Mouse (Mus musculus): ENCODE data around the gene Fsip1. TPM values are rescaled to one million over a fixed set of nuclear protein-coding genes. Genes with fewer than 3 reads are reported as not detected.

Fsip1 gene
- polyA plus RNA-seq, 1 experiment from 2014 or later: 2.0 TPM

DNA sequence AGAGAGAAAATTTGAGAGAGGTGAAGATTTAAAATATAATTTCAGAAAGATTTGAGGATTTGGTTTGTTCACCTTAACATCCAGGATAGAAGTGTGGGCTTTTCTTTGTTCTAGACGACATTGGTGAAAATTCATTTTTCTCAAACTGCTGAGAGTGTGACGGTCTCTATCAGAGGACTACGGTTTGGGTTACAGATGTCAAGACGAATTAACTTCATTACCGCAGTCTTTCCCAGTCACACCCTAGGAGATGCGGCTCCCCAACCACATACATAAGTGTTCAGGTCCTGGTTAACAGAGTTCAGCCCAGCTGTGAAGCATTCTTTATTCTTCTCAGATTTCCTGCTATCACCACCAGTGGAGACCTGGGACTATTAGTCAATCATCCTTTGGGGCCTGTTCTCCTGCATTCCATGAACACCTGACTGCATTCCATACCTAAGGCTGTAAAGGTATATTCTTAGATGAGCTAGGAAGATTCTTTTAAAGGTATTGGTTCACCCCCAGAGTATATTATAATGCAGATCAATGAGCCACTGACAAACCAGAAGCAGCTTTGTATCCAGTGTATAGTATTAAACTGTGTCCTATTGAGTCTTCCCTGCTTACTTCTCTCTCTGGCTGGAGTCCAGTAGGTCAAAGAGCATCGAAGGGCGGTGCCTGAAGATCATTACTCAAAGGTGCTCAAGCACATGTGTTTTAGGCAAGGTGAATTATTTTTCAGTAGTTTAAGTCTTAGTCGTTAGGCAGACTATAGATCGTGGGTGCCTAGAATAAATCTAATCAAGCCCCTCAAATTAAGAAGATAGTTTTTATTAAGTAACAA, 82.0 kb downstream of the Fsip1 start:
- Histone ChIP-seq H3K9ac (ENCODE audit: low read length) (no peak overlapping the region), H3K27me3 (ENCODE audit: control insufficient read depth, insufficient read depth, low read depth, low read length) (no peaks in the 10 kb centered on the region), H3K27ac (ENCODE audit: low read length) (no peak overlapping the region), H3K9me3 (ENCODE audit: control insufficient read depth, low read length) (peaks cover 6% of the 10 kb centered on the region), H3K36me3 (ENCODE audit: control insufficient read depth, insufficient read depth, low read length) (no peaks in the 10 kb centered on the region), H3K4me1 (replicated peaks; ENCODE audit: control insufficient read depth, insufficient read depth, low read length) (peaks cover 2% of the 10 kb centered on the region; the same call in 1 of the 2 replicates), H3K4me3 (ENCODE audit: low read length) (no peak overlapping the region), H3K4me2 (ENCODE audit: low read depth, low read length) (no peak overlapping the region)
- WGBS: 62% methylated on average over 10 of the region's 10 CpGs
- ATAC-seq (ENCODE audit: low read depth): peak; percentile 37; the same call in 1 of the 2 replicates

DNA sequence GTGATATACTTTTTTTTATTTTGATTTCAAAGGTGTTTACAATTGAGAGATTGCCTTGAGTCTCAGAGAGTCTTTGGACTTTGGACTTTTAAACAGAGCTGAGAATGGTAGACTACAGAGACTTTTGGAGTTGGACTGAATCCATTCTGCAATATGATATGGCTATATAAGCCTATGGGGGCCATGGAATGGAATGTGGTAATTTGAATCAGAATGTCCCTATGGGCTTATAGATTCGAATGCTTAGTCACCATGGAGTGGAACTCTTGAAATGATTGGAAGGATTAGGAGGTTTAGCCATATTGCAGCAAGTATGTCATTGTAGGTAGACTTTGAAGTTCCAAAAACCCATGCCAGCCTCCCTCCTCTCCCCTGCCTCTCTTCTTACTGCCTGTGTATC, 88.5 kb downstream of the Fsip1 start:
- Histone ChIP-seq H3K9me3 (ENCODE audit: control insufficient read depth, low read length) (peaks cover 3% of the 10 kb centered on the region; the same call in 1 of the 2 replicates), H3K36me3 (ENCODE audit: control insufficient read depth, insufficient read depth, low read length) (no peaks in the 10 kb centered on the region), H3K4me3 (ENCODE audit: low read length) (no peak overlapping the region), H3K4me2 (ENCODE audit: low read depth, low read length) (no peak overlapping the region), H3K27me3 (ENCODE audit: control insufficient read depth, insufficient read depth, low read depth, low read length) (no peaks in the 10 kb centered on the region), H3K9ac (ENCODE audit: low read length) (no peak overlapping the region), H3K27ac (ENCODE audit: low read length) (no peak overlapping the region), H3K4me1 (replicated peaks; ENCODE audit: control insufficient read depth, insufficient read depth, low read length) (no peaks in the 10 kb centered on the region)
- WGBS: 47% methylated on average over 1 of the region's 1 CpGs
- no peak for ATAC-seq (ENCODE audit: low read depth)

DNA sequence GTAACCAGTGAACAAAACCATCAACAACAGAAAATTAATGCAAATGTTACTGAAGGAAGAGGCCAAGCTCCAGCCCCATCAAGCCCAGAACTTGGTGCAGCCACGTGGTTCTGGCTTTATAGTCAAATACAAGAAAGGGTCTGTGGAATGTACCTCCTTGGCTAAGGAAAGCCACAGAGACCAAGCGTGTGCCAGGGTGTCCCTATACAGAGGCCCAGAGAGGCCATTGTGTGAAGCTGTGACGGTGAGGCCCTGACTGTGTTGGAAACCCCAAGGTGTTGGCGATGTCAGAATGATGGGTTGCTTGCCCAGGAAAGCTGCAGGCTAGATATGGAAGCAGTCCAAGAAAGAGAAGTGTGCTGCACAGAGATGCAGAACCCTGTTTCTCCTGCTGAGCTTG, 89.0 kb downstream of the Fsip1 start:
- no peak overlapping the region for H3K4me2 ChIP-seq (ENCODE audit: low read depth, low read length)
- no peaks in the 10 kb centered on the region for H3K27me3 ChIP-seq (ENCODE audit: control insufficient read depth, insufficient read depth, low read depth, low read length)
- H3K4me3 ChIP-seq (ENCODE audit: low read length): no peak overlapping the region
- no peaks in the 10 kb centered on the region for H3K4me1 ChIP-seq (replicated peaks; ENCODE audit: control insufficient read depth, insufficient read depth, low read length)
- no peak overlapping the region for H3K9ac ChIP-seq (ENCODE audit: low read length)
- no peak overlapping the region for H3K27ac ChIP-seq (ENCODE audit: low read length)
- H3K36me3 ChIP-seq (ENCODE audit: control insufficient read depth, insufficient read depth, low read length): no peaks in the 10 kb centered on the region
- H3K9me3 ChIP-seq (ENCODE audit: control insufficient read depth, low read length): peaks cover 3% of the 10 kb centered on the region; the same call in 1 of the 2 replicates
- WGBS: 64% methylated on average over 4 of the region's 4 CpGs
- ATAC-seq (ENCODE audit: low read depth): no peak

DNA sequence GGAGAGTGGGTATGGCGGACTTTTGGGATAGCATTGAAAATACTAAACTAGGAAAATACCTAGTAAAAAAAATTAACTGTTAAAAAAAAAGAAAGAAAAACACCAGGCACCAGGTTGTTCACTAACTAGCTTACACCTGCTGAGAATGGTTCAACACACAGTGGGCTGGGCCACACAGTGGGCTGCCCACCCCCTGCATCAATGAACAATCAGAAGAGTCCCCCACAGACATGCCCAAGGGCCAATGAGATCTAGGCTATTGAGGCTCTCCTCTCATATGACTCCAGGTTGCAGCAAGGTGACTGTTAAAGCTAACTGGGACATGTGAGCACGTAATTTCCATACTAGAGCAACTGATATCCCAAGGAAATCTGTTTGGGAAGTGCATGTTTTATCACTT, 91.1 kb downstream of the Fsip1 start:
- no peaks in the 10 kb centered on the region for H3K36me3 ChIP-seq (ENCODE audit: control insufficient read depth, insufficient read depth, low read length)
- no peak overlapping the region for H3K9ac ChIP-seq (ENCODE audit: low read length)
- H3K4me1 ChIP-seq (replicated peaks; ENCODE audit: control insufficient read depth, insufficient read depth, low read length): peaks cover 3% of the 10 kb centered on the region
- no peaks in the 10 kb centered on the region for H3K27me3 ChIP-seq (ENCODE audit: control insufficient read depth, insufficient read depth, low read depth, low read length)
- H3K9me3 ChIP-seq (ENCODE audit: control insufficient read depth, low read length): peaks cover 3% of the 10 kb centered on the region; the same call in 1 of the 2 replicates
- no peak overlapping the region for H3K4me2 ChIP-seq (ENCODE audit: low read depth, low read length)
- no peak for ATAC-seq (ENCODE audit: low read depth)
- H3K27ac ChIP-seq (ENCODE audit: low read length): no peak overlapping the region
- 86% methylated on average over 2 of the region's 2 CpGs for WGBS
- H3K4me3 ChIP-seq (ENCODE audit: low read length): no peak overlapping the region

DNA sequence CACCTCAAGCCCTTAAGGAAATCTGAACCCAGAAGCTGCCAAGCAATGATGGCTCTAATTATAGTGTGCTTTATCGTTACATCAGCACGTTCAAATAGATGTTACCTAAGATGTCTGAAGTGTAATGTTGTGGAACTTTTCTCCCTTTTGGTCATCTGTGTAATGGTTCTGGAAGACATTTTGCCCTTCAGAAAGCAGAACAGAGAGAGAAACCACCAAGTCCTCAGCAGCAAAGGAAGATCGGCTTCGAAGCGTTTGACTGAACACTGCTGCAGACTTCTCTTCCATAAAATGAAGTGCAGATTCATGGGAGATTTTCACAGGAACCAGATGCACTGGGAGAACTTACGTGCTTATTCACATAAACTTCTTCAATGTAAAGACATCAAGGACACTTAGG, 92.6 kb downstream of the Fsip1 start:
- 79% methylated on average over 6 of the region's 6 CpGs for WGBS

DNA sequence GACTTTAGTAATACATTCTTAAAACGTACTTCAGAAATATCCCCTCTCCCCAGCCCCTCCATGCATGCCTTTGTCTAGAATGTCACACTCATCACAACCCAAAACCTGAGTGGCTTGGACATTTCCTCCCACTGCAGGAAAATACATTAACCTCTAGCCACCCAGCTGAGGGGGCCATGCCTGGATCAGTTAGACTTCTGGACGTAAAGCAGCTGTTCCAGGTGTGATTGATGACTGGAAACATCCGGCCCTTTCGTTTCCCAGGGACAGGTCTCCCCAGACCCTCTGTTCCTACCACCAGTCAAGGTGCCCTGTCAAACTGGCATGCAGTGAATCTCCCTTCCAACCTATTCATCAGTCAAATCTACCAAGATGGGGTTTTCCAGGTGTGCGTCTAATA, 94.3 kb downstream of the Fsip1 start:
- Histone ChIP-seq H3K4me1 (replicated peaks; ENCODE audit: control insufficient read depth, insufficient read depth, low read length) (peaks cover 8% of the 10 kb centered on the region), H3K9ac (ENCODE audit: low read length) (no peak overlapping the region), H3K4me2 (ENCODE audit: low read depth, low read length) (no peak overlapping the region), H3K36me3 (ENCODE audit: control insufficient read depth, insufficient read depth, low read length) (no peaks in the 10 kb centered on the region), H3K27me3 (ENCODE audit: control insufficient read depth, insufficient read depth, low read depth, low read length) (no peaks in the 10 kb centered on the region), H3K9me3 (ENCODE audit: control insufficient read depth, low read length) (no peaks in the 10 kb centered on the region), H3K4me3 (ENCODE audit: low read length) (no peak overlapping the region), H3K27ac (ENCODE audit: low read length) (no peak overlapping the region)
- WGBS: 51% methylated on average over 5 of the region's 5 CpGs
- no peak for ATAC-seq (ENCODE audit: low read depth)

More for the DNA sequence above, 92.6 kb downstream of the Fsip1 start:
- ATAC-seq (ENCODE audit: low read depth): no peak
- Histone ChIP-seq H3K4me3 (ENCODE audit: low read length) (no peak overlapping the region), H3K9me3 (ENCODE audit: control insufficient read depth, low read length) (no peaks in the 10 kb centered on the region), H3K4me2 (ENCODE audit: low read depth, low read length) (no peak overlapping the region), H3K36me3 (ENCODE audit: control insufficient read depth, insufficient read depth, low read length) (no peaks in the 10 kb centered on the region), H3K4me1 (replicated peaks; ENCODE audit: control insufficient read depth, insufficient read depth, low read length) (peaks cover 8% of the 10 kb centered on the region), H3K9ac (ENCODE audit: low read length) (no peak overlapping the region), H3K27ac (ENCODE audit: low read length) (no peak overlapping the region), H3K27me3 (ENCODE audit: control insufficient read depth, insufficient read depth, low read depth, low read length) (no peaks in the 10 kb centered on the region)

DNA sequence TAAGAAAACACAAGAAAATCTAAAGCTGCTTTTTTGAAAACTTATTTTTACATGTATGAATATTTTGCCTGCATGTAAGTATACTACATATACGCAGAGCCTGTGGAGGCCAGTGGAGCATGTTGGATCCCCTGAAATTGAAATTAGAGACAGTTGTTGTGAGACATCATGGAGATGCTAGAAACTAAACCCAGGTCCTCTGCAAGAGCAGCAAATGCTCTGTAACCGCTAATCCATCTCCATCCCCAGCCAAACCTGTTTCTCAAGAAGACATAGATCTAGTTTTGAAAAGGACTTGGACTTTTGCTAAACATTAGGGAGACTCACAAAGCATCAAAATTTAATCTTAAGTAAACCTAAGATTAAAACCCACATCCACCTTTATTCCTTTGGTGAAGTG, 95.8 kb downstream of the Fsip1 start:
- Histone ChIP-seq H3K27ac (ENCODE audit: low read length) (no peak overlapping the region), H3K4me2 (ENCODE audit: low read depth, low read length) (no peak overlapping the region), H3K9ac (ENCODE audit: low read length) (no peak overlapping the region), H3K9me3 (ENCODE audit: control insufficient read depth, low read length) (no peaks in the 10 kb centered on the region), H3K4me1 (replicated peaks; ENCODE audit: control insufficient read depth, insufficient read depth, low read length) (peaks cover 8% of the 10 kb centered on the region), H3K27me3 (ENCODE audit: control insufficient read depth, insufficient read depth, low read depth, low read length) (no peaks in the 10 kb centered on the region), H3K36me3 (ENCODE audit: control insufficient read depth, insufficient read depth, low read length) (no peaks in the 10 kb centered on the region), H3K4me3 (ENCODE audit: low read length) (no peak overlapping the region)
- 75% methylated on average over 2 of the region's 2 CpGs for WGBS
- ATAC-seq (ENCODE audit: low read depth): no peak

DNA sequence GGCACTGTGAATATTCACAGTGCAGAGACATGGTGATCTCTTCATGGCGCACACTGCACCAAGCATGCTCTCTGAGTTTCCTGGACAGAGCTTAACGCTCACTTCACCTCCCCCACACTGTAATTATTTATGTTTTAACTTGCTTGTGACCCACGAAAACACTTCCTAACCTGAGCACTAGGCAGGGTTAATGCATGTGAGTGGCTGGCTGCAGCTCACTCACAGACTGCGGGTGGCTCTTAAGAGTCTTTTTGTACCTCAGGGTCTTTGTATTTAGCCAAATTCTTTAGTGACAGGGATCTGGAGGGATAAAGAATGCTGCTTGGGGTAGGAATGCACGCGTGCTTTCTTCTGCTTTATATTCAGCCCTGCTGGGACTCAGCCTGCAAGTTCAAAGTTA, 96.2 kb downstream of the Fsip1 start:
- no peak overlapping the region for H3K9ac ChIP-seq (ENCODE audit: low read length)
- no peaks in the 10 kb centered on the region for H3K9me3 ChIP-seq (ENCODE audit: control insufficient read depth, low read length)
- ATAC-seq (ENCODE audit: low read depth): no peak
- H3K4me1 ChIP-seq (replicated peaks; ENCODE audit: control insufficient read depth, insufficient read depth, low read length): peaks cover 8% of the 10 kb centered on the region
- no peak overlapping the region for H3K27ac ChIP-seq (ENCODE audit: low read length)
- no peaks in the 10 kb centered on the region for H3K27me3 ChIP-seq (ENCODE audit: control insufficient read depth, insufficient read depth, low read depth, low read length)
- WGBS: 17% methylated on average over 6 of the region's 6 CpGs
- no peaks in the 10 kb centered on the region for H3K36me3 ChIP-seq (ENCODE audit: control insufficient read depth, insufficient read depth, low read length)
- H3K4me3 ChIP-seq (ENCODE audit: low read length): no peak overlapping the region
- H3K4me2 ChIP-seq (ENCODE audit: low read depth, low read length): no peak overlapping the region

DNA sequence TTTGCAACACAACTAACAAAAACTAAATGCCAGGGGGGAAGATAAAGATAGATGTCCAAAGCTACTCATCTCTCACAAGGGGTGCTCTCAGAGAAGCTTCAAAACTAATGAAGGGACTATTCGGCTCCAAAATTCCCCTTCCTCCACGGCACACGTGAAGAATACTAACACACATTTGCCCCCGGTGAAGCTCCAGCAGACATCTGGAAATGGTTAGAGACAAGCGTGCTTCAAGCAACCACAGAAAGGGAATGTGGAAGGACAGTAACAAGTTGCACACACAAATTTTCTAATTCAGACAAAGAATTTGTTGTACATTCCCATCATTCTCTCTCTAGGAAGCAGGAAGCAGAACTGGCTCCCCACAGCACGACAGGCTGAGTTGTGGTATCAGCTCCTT, 97.6 kb downstream of the Fsip1 start:
- Histone ChIP-seq H3K4me1 (replicated peaks; ENCODE audit: control insufficient read depth, insufficient read depth, low read length) (peaks cover 8% of the 10 kb centered on the region), H3K27ac (ENCODE audit: low read length) (no peak overlapping the region), H3K9ac (ENCODE audit: low read length) (no peak overlapping the region), H3K4me2 (ENCODE audit: low read depth, low read length) (no peak overlapping the region), H3K36me3 (ENCODE audit: control insufficient read depth, insufficient read depth, low read length) (no peaks in the 10 kb centered on the region), H3K9me3 (ENCODE audit: control insufficient read depth, low read length) (no peaks in the 10 kb centered on the region), H3K4me3 (ENCODE audit: low read length) (no peak overlapping the region), H3K27me3 (ENCODE audit: control insufficient read depth, insufficient read depth, low read depth, low read length) (no peaks in the 10 kb centered on the region)
- 54% methylated on average over 6 of the region's 6 CpGs for WGBS
- ATAC-seq (ENCODE audit: low read depth): no peak
